Mouse (Mus musculus): ENCODE data around the gene Tubg2. TPM values are rescaled to one million over a fixed set of nuclear protein-coding genes. Genes with fewer than 3 reads are reported as not detected.
"Not testable (repeated sequence)": the region's sequence is repeated elsewhere in the genome, so short reads cannot be mapped to it uniquely, and the experiment has no call there.

Tubg2 gene
- polyA plus RNA-seq, 1 experiment, result 2.4 TPM

- H3K4me1 ChIP-seq (ENCODE audit: control insufficient read depth, insufficient read depth, low read length), result peaks cover 2% of the 10 kb centered on the region
- H3K4me3 ChIP-seq (replicated peaks; ENCODE audit: extremely low read depth, low read depth, low read length), result no peak overlapping the region
- DNase-seq, result no peak
- TF ChIP-seq POLR2A (IDR thresholded peaks at IDR 0.05; ENCODE audit: borderline replicate concordance, extremely low read depth, low read depth, low read length), result no peak
- TF ChIP-seq CTCF (IDR thresholded peaks at IDR 0.05; ENCODE audit: insufficient read depth, low read length), result no peak
- WGBS, result 69% methylated on average over 10 of the region's 10 CpGs
These were observed 7.0 kb upstream of the Tubg2 start for GRCm38 (mm10) chr11:101148751-101149150.

- DNase-seq, result no peak
- TF ChIP-seq POLR2A (IDR thresholded peaks at IDR 0.05; ENCODE audit: borderline replicate concordance, extremely low read depth, low read depth, low read length) (no peak), CTCF (IDR thresholded peaks at IDR 0.05; ENCODE audit: insufficient read depth, low read length) (no peak)
- Histone ChIP-seq H3K4me3 (replicated peaks; ENCODE audit: extremely low read depth, low read depth, low read length) (no peak overlapping the region), H3K4me1 (ENCODE audit: control insufficient read depth, insufficient read depth, low read length) (no peaks in the 10 kb centered on the region)
- 44% methylated on average over 9 of the region's 9 CpGs for WGBS
These were observed 6.3 kb upstream of the Tubg2 start for GRCm38 (mm10) chr11:101149178-101150105.

- 48% methylated on average over 2 of the region's 2 CpGs for WGBS
- Histone ChIP-seq H3K4me1 (ENCODE audit: control insufficient read depth, insufficient read depth, low read length) (no peaks in the 10 kb centered on the region), H3K4me3 (replicated peaks; ENCODE audit: extremely low read depth, low read depth, low read length) (no peak overlapping the region)
- DNase-seq, result no peak
- TF ChIP-seq POLR2A (IDR thresholded peaks at IDR 0.05; ENCODE audit: borderline replicate concordance, extremely low read depth, low read depth, low read length), result no peak
- no peak for TF ChIP-seq CTCF (IDR thresholded peaks at IDR 0.05; ENCODE audit: insufficient read depth, low read length)
These were observed 4.6 kb upstream of the Tubg2 start for GRCm38 (mm10) chr11:101151063-101151462.

DNA sequence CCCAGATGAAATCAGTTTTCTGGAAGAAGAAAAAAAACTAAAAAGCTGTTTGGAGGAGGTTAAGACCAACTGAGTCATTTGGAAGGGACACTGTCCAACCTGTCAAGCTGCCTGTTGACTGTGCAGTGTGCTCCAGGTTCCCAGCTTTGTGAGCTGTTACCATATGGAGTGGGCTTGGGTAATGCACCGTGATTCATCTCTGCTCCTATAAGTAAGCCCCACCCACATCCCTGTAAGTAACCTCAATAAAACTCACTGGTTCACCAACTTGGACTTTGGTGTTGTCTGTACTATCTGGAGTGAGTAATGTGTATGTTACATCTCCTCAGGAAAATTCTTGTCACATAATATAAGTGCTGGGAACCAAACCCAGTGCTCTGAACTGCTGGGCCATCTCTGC is 2.9 kb upstream of the Tubg2 start:
- no peak for DNase-seq
- no peaks in the 10 kb centered on the region for H3K4me1 ChIP-seq (ENCODE audit: control insufficient read depth, insufficient read depth, low read length)
- no peak for TF ChIP-seq CTCF (IDR thresholded peaks at IDR 0.05; ENCODE audit: insufficient read depth, low read length)
- no peak for TF ChIP-seq POLR2A (IDR thresholded peaks at IDR 0.05; ENCODE audit: borderline replicate concordance, extremely low read depth, low read depth, low read length)
- H3K4me3 ChIP-seq (replicated peaks; ENCODE audit: extremely low read depth, low read depth, low read length), result no peak overlapping the region
- 83% methylated on average over 1 of the region's 1 CpGs for whole genome bisulfite sequencing

DNA sequence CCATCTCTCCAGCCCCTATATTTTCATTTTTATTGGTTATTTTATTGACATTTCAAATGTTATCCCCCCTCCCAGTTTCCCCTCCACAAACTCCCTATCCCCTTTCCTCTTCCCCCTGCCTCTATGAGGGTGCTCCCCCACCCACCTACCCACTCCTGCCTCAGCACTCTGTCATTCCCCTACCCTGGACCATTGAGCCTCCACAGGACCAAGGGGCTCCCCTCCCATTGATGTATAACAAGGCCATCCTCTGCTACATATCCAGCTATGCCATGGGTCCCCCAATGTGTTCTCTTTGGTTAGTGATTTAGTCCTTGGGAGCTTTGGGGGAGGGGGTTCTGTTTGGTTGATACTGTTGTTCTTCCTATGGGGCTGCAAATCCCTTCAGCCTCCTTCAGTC is 1.1 kb upstream of the Tubg2 start:
- no peaks in the 10 kb centered on the region for H3K4me1 ChIP-seq (ENCODE audit: control insufficient read depth, insufficient read depth, low read length)
- no peak overlapping the region for H3K4me3 ChIP-seq (replicated peaks; ENCODE audit: extremely low read depth, low read depth, low read length)
- no peak for DNase-seq
- TF ChIP-seq CTCF (IDR thresholded peaks at IDR 0.05; ENCODE audit: insufficient read depth, low read length), result no peak
- no peak for TF ChIP-seq POLR2A (IDR thresholded peaks at IDR 0.05; ENCODE audit: borderline replicate concordance, extremely low read depth, low read depth, low read length)

DNA sequence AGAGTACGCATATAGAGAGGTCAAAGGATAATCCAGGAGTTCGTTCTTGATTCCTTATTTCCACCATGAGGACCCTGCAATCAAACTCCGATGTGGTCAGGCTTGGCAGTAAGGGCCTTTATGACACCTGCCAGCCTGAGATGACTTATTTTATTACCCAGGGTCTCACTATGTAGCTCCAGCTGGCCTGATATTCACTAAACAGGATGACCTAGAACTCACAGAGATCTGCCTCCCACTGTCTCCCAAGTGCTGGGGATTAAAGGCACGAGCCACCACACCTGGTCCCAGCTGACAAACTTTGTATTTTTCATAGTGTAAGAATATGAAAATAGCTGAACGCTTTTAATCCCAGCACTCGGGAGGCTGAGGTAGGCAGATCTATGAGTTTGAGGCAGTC is 556 bp upstream of the Tubg2 start:
- H3K4me1 ChIP-seq (ENCODE audit: control insufficient read depth, insufficient read depth, low read length), result no peaks in the 10 kb centered on the region
- no peak for DNase-seq
- TF ChIP-seq POLR2A (IDR thresholded peaks at IDR 0.05; ENCODE audit: borderline replicate concordance, extremely low read depth, low read depth, low read length) (no peak), CTCF (IDR thresholded peaks at IDR 0.05; ENCODE audit: insufficient read depth, low read length) (no peak)
- no peak overlapping the region for H3K4me3 ChIP-seq (replicated peaks; ENCODE audit: extremely low read depth, low read depth, low read length)
- 76% methylated on average over 6 of the region's 6 CpGs for WGBS

DNA sequence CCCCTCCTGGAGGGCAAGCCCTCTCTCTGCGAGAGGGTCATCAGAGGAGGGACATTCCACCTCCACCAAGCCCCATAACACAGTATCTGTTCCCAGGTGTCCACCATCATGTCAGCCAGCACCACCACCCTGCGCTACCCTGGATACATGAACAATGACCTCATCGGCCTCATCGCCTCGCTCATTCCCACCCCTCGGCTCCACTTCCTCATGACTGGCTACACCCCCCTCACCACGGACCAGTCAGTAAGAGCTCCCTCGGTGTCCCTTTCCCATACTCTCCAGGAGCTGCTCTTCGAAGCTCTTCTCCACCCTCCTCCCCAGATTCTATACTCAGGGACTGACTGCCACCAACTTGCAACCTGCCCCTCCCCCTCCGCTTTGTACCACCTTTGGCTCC is 4.4 kb downstream of the Tubg2 start:
- H3K4me1 ChIP-seq (ENCODE audit: control insufficient read depth, insufficient read depth, low read length); H3K4me3 ChIP-seq (replicated peaks; ENCODE audit: extremely low read depth, low read depth, low read length); DNase-seq: not testable (repeated sequence)
- 70% methylated on average over 10 of the region's 10 CpGs for WGBS

- not testable (repeated sequence) for H3K4me3 ChIP-seq (replicated peaks; ENCODE audit: extremely low read depth, low read depth, low read length); DNase-seq; H3K4me1 ChIP-seq (ENCODE audit: control insufficient read depth, insufficient read depth, low read length)
- WGBS, result 78% methylated on average over 8 of the region's 8 CpGs
These were observed 5.3 kb downstream of the Tubg2 start for GRCm38 (mm10) chr11:101160981-101161505.

DNA sequence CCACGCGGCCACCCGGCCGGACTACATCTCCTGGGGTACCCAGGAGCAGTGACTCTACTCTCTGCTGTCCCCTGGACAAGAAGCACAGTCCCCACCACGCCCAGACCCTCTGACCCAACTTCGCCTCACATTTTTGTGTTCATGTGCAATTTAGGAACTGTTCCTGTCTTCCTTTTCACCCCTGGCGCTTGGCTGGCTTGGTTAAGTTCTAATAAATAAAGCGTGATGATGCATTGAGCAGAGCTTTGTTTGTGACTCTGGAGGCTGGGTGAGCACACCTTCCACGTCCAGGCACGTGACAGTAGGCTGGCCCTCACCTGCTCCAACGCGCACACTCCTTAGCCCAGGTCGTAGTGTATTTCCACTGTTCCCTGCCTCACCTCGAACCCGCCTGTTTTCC is 5.8 kb downstream of the Tubg2 start:
- H3K4me3 ChIP-seq (replicated peaks; ENCODE audit: extremely low read depth, low read depth, low read length), result no peak overlapping the region
- TF ChIP-seq POLR2A (IDR thresholded peaks at IDR 0.05; ENCODE audit: borderline replicate concordance, extremely low read depth, low read depth, low read length), result no peak
- TF ChIP-seq CTCF (IDR thresholded peaks at IDR 0.05; ENCODE audit: insufficient read depth, low read length), result no peak
- peaks cover 6% of the 10 kb centered on the region; the same call in 1 of the 2 replicates for H3K4me1 ChIP-seq (ENCODE audit: control insufficient read depth, insufficient read depth, low read length)
- DNase-seq, result no peak
- WGBS, result 90% methylated on average over 15 of the region's 15 CpGs

DNA sequence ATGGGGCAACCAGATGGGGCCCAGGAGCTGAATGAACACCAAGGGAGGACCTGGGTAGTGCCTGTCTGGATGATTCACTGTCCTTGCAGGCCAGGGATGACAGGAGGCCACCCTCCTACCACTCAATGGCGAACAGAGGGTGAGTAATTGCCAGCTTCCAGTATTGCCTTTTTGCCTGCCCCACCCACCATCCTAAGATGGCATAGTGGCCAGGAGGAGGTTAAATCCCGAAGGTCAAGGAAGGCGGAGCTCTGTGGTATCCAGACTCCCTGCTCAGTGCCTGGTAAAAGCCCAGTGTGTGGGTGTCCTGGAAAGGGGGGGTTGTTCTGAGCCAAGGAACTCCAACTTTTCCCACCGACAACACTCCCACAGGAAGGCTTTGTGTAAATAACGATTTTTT is 6.6 kb downstream of the Tubg2 start:
- peaks cover 6% of the 10 kb centered on the region; the same call in 1 of the 2 replicates for H3K4me1 ChIP-seq (ENCODE audit: control insufficient read depth, insufficient read depth, low read length)
- WGBS, result 24% methylated on average over 5 of the region's 5 CpGs
- no peak overlapping the region for H3K4me3 ChIP-seq (replicated peaks; ENCODE audit: extremely low read depth, low read depth, low read length)
- DNase-seq, result no peak
- no peak for TF ChIP-seq CTCF (IDR thresholded peaks at IDR 0.05; ENCODE audit: insufficient read depth, low read length)
- no peak for TF ChIP-seq POLR2A (IDR thresholded peaks at IDR 0.05; ENCODE audit: borderline replicate concordance, extremely low read depth, low read depth, low read length)

Data from lung, adult 2 months (tissue).